Mouse (Mus musculus) thymus, postnatal 4 days (tissue): ENCODE measurements around the gene Ankrd45.
"Not testable (repeated sequence)": the region's sequence is repeated elsewhere in the genome, so short reads cannot be mapped to it uniquely, and the experiment has no call there.

Source experiments
- DNase-seq: peaks from one replicate; pipeline ENCODE4 v3.0.0; 2021

The Ankrd45 gene

GRCm38 (mm10) chr1:161142531-161143159, at the start of gene Ankrd45:
TSS of gene Ankrd45 (plus strand) at chr1:161142691.
- DNase-seq = peak; percentile 71

- no peak for DNase-seq
Measured at GRCm38 (mm10) chr1:161099721-161100405, 42.6 kb upstream of the Ankrd45 start.

DNA sequence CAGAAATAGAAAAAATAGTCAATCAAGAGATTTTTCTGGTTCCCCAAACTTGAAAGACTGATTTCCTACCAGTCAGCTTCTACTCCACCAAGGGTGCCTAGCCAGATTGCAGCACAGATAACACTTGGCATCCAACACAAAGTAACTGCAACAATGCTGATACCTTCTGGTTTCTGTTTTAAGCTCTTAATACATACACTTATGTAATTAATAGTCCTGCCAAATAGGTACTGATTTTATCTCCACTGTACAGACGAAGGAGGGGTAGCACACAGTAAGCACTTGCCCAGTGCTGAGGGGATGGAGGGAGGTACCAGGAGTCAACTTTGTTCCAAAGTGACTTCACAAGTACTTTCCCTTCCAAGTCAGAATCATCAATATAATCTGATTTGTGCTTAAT, 38.6 kb upstream of the Ankrd45 start:
- DNase-seq = no peak

- no peak for DNase-seq
Measured at GRCm38 (mm10) chr1:161109216-161109615, 33.3 kb upstream of the Ankrd45 start.

- no peak for DNase-seq
Measured at GRCm38 (mm10) chr1:161114591-161114990, 27.9 kb upstream of the Ankrd45 start.

- DNase-seq = no peak
Measured at GRCm38 (mm10) chr1:161122661-161123418, 19.7 kb upstream of the Ankrd45 start.

DNA sequence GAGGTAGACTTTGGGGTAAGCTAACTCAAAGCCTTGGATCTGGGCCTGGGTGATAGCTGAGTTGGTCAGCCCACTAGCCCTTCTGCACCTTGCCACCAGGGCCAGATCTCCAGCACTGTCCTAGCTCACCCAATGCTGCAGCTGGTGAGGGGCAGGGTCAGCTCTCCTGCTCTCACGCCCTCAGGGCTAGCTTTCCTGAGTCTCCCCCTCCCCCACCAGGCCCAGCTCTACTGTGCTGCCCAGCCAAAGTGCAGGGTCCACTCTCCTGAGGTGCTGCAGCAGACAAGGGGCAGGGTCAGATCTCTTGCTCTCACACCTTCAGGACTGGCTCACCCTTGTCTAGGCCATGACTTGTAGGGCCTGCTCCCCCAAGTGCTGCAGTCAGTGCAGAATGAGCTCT, 16.0 kb upstream of the Ankrd45 start:
- no peak for DNase-seq

GRCm38 (mm10) chr1:161130726-161131664, 11.5 kb upstream of the Ankrd45 start, which contains the start of gene Klhl20:
TSS of gene Klhl20 (minus strand) at chr1:161131511.
- peak; percentile 94 for DNase-seq

DNA sequence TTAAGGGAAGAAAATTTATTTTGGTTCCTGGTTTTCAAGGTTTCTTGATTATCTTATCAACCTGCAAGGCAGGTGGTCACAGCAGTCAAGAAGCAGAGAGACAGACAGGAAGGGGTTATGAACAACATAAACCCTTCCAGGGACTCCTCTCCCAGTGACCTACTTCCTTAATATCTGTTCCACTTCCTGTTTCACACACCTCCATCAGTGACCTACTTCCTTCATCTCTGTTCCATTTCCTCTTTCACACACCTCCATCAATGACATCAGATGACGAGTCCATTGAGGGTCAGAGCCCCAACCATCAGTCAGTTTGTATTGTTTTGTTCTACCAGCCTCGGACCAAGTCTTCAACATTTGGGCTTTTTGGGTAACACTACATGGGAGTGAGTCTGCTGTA, 3.0 kb upstream of the Ankrd45 start:
- no peak for DNase-seq

GRCm38 (mm10) chr1:161140026-161140762, 2.3 kb upstream of the Ankrd45 start:
- DNase-seq = no peak

GRCm38 (mm10) chr1:161143216-161143615, 725 bp downstream of the Ankrd45 start:
- no peak for DNase-seq

DNA sequence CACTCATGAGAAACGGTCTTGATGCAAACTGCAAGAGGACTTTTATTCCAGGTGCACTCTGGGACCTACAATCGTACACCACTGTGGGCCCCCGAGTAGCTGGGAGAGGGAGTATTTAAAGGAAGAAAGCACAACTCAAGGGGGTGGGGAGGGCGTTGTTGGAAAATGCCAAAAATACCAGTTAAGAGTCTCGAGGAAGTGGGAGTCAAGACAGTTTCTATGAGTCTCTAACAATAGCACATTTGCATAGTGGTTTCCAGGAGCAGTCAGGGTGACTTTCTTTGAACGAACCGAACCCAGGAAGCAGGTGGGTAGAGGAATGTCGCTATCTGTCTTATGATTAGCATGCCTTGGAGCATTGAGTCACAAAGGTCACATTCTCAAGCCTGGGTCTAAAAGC, 3.1 kb downstream of the Ankrd45 start:
- not testable (repeated sequence) for DNase-seq

GRCm38 (mm10) chr1:161147888-161148287, 5.4 kb downstream of the Ankrd45 start:
- DNase-seq = no peak

- no peak for DNase-seq
Measured at GRCm38 (mm10) chr1:161151098-161151497, 8.6 kb downstream of the Ankrd45 start.

GRCm38 (mm10) chr1:161156546-161156945, 14.1 kb downstream of the Ankrd45 start:
- DNase-seq = no peak

DNA sequence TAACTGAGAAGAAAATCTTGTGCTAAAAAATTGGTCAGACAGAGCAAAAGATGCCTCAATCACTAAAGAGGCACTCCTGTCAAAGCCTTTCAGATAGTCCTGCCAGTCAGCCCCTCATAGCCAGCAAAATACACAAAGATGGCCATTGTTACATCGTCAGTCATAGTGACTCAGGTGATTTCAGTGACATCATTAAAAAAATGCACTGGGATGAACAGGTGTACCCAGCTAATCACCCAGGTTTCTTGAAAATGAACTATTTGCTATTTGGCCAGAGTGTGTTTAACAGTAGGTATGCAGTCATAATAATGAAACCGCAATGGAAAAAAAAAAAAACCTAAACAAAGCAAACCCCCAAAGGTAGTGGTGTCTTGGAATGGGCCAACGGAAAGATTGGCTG, 16.7 kb downstream of the Ankrd45 start, which contains the start of gene Tex50:
Gene Tex50 (minus strand): TSS at position 101 of the 400 bp plus-strand sequence.
- no peak for DNase-seq

GRCm38 (mm10) chr1:161160266-161160665, 17.8 kb downstream of the Ankrd45 start:
- no peak for DNase-seq

GRCm38 (mm10) chr1:161170651-161171050, 28.2 kb downstream of the Ankrd45 start:
- peak; percentile 91 for DNase-seq

- peak; percentile 89 for DNase-seq
Measured at GRCm38 (mm10) chr1:161180674-161181073, 38.2 kb downstream of the Ankrd45 start.

DNA sequence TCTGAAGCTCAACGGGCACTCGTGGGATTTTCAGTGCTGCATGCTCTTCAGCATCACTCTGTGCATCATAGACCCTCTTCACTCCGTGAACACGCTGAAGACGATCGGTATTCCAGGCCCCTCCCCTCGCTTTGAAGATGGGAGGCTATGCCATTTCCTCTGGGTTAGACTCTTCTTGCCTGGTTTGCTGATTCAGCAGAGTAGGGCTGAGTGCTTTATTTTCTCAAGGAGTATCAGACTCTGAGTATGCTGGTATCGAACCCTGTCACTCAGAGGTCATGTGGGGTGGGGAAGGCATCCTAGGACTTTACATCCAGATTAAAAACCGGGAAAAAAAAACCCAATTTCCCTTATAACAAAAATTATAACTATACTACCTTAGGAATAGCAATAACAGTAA, 39.9 kb downstream of the Ankrd45 start:
- DNase-seq = no peak

DNA sequence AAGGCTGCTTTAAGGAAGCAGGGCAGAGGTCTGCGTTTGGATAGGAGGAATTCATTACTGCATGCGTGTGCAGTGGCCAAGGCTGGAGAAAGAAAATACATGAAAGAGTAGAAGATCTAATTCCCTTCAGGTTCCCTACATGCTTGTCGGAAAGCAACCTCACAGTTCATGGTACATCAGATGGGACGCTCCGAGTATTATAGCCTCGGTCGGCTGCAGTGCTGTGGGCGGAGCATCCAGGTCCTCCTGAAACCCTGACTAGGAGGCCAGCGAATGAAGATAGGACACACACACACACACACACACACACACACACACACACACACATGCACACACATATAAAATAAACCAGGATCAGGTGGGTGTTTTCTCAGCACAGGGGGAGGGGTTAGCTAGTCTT, 41.2 kb downstream of the Ankrd45 start:
- DNase-seq = no peak

DNA sequence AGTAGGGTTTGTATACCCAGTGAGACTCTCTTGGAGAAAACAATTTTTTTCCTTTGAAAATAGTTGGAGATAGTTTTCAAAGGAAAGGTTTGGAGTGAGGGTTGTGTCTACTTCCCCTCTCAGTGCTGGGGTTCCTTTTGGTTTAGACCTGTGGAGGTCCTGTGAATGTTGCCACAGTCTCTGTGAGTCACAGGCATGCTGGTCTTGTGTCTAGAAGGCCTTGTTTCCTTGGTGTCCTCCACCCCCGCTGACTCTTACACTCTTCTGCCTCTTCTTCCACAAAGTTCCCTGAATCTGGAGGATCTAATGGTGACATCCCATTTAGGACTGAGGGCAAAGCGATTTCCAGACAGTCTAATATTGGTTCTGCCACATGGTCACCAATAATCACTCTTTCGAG, 42.9 kb downstream of the Ankrd45 start:
- DNase-seq = no peak
